Mouse (Mus musculus) forebrain, embryonic 12.5 days (tissue): Measurements from ENCODE around the gene Tead1. TPM values are rescaled to one million over a fixed set of nuclear protein-coding genes. Genes with fewer than 3 reads are reported as not detected.

Experiments used
- ATAC-seq: fragments of 200-750 bp; cut with Nextera tagmentation; 2 replicates; pipeline ENCODE4 v1.8.0; 2017; ENCODE audit warnings: moderate TSS enrichment; ENCODE audit not compliant: low FRiP score
- H3K27ac ChIP-seq: fragments of 300-500 bp; sonication (generic); 2 replicates; pipeline ENCODE4 v1.5.1; 2016; ENCODE audit warnings: mild to moderate bottlenecking
- H3K27me3 ChIP-seq: fragments of 300-500 bp; sonication (generic); 2 replicates; pipeline ENCODE4 v1.6.1; 2016; ENCODE audit warnings: mild to moderate bottlenecking
- H3K36me3 ChIP-seq: fragments of 300-500 bp; sonication (generic); replicated peaks from 2 replicates; pipeline ENCODE4 v1.6.1; 2016; ENCODE audit warnings: mild to moderate bottlenecking
- H3K4me1 ChIP-seq: fragments of 300-500 bp; sonication (generic); 2 replicates; pipeline ENCODE4 v1.6.1; 2016
- H3K4me2 ChIP-seq: fragments of 300-500 bp; sonication (generic); 2 replicates; pipeline ENCODE4 v1.6.1; 2016; ENCODE audit warnings: mild to moderate bottlenecking, moderate library complexity
- H3K4me3 ChIP-seq: fragments of 300-500 bp; sonication (generic); replicated peaks from 2 replicates; pipeline ENCODE4 v1.5.1; 2016; ENCODE audit warnings: mild to moderate bottlenecking
- H3K9ac ChIP-seq: fragments of 300-500 bp; sonication (generic); 2 replicates; pipeline ENCODE4 v1.6.1; 2016; ENCODE audit warnings: mild to moderate bottlenecking
- H3K9me3 ChIP-seq: fragments of 300-500 bp; sonication (generic); 2 replicates; pipeline ENCODE4 v1.6.1; 2016
- WGBS: fragments of 180-500 bp; shearing (Covaris S2); methylation state at CpG from one replicate; pipeline ENCODE4 v1.1.7; 2016; 5-methylcytosine and 5-hydroxymethylcytosine counted together
- polyA plus RNA-seq: library from polyadenylated mRNA; unstranded; fragments of >200 nt; fragmentation: Nextera tagmentation; extraction: Ambion mirVana; gene quantifications from 2 replicates; pipeline ENCODE4 v1.2.1, GENCODE M21; 2016

The Tead1 gene
- polyA plus RNA-seq, 1 experiment from 2014 or later, result 28.3 TPM

- H3K4me3 ChIP-seq, result no peak overlapping the region
- H3K27me3 ChIP-seq, result no peaks in the 10 kb centered on the region
- H3K9ac ChIP-seq, result no peak overlapping the region
- no peak overlapping the region for H3K27ac ChIP-seq
- ATAC-seq, result no peak
- H3K4me1 ChIP-seq, result peaks cover 58% of the 10 kb centered on the region
- H3K9me3 ChIP-seq, result no peaks in the 10 kb centered on the region
- no peak overlapping the region for H3K4me2 ChIP-seq
- no peaks in the 10 kb centered on the region for H3K36me3 ChIP-seq
- WGBS, result 93% methylated on average over 6 of the region's 6 CpGs
Measured at GRCm38 (mm10) chr7:112716701-112717100, 37.6 kb downstream of the Tead1 start.

GRCm38 (mm10) chr7:112717676-112718075 is 38.6 kb downstream of the Tead1 start:
- peaks cover 61% of the 10 kb centered on the region for H3K4me1 ChIP-seq
- no peak overlapping the region for H3K4me3 ChIP-seq
- no peaks in the 10 kb centered on the region for H3K9me3 ChIP-seq
- H3K27me3 ChIP-seq, result no peaks in the 10 kb centered on the region
- no peak overlapping the region for H3K27ac ChIP-seq
- no peak for ATAC-seq
- 58% methylated on average over 2 of the region's 2 CpGs for WGBS
- no peaks in the 10 kb centered on the region for H3K36me3 ChIP-seq
- H3K4me2 ChIP-seq, result no peak overlapping the region
- no peak overlapping the region for H3K9ac ChIP-seq

GRCm38 (mm10) chr7:112719394-112720142 is 40.5 kb downstream of the Tead1 start:
- 29% methylated on average over 11 of the region's 11 CpGs for WGBS
- Histone ChIP-seq H3K36me3 (no peaks in the 10 kb centered on the region), H3K4me2 (peak overlapping the region; percentile 48; the same call in 1 of the 2 replicates), H3K4me3 (no peak overlapping the region), H3K9ac (no peak overlapping the region), H3K27me3 (no peaks in the 10 kb centered on the region), H3K4me1 (peaks cover 55% of the 10 kb centered on the region), H3K9me3 (no peaks in the 10 kb centered on the region), H3K27ac (peak overlapping the region; percentile 69)
- no peak for ATAC-seq

DNA sequence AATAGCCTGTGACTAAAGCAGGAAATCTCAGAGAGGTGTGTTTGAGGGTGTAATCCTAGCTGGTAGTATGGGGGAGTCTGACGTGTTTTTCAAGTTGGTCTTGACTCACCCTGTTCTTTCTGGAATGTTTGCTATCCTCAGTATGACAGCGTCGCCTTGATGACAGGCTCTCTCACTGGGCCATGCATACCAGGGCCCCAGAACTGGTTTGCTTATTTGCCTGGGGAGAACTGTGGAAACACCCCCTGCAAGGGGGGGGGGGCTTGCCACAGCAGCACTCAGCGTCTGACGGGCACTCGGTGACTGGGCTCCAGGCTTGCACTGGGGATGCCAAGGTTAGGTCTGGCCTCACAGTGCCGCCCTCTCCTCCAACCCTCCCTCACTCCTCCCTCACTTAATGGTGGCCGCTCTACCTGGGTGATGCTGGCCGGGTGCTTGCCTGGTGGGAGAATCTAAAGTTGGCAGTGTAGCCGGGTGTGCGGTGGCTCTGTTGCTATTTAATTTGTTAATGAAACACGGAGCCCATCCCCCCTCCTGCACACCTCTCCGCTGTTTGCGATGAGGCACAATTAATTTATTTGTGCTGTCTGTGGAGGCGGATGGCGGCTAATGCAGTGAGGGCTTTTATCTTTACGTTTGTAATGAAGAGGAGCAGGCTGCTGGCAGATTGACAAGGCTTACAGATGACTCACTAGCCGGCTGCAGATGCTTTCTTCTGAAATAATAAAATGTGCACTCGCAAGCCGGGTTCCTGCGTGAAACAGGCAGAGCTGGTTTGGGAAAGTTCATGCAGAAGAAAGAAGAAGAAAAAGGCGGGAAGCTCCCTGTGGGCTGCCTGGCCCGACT is 41.2 kb downstream of the Tead1 start:
- Histone ChIP-seq H3K4me2 (peak overlapping the region; percentile 48), H3K27me3 (no peaks in the 10 kb centered on the region), H3K36me3 (no peaks in the 10 kb centered on the region), H3K4me3 (peak overlapping the region; percentile 13; the same call in 1 of the 2 replicates), H3K9ac (peak overlapping the region; percentile 43), H3K27ac (peak overlapping the region; percentile 69), H3K9me3 (no peaks in the 10 kb centered on the region), H3K4me1 (peaks cover 52% of the 10 kb centered on the region)
- peak; percentile 71 for ATAC-seq
- 9% methylated on average over 22 of the region's 23 CpGs for WGBS

- Histone ChIP-seq H3K27me3 (no peaks in the 10 kb centered on the region), H3K36me3 (no peaks in the 10 kb centered on the region), H3K9me3 (no peaks in the 10 kb centered on the region), H3K9ac (peak overlapping the region; percentile 43; the same call in 1 of the 2 replicates), H3K27ac (peak overlapping the region; percentile 69), H3K4me1 (peaks cover 52% of the 10 kb centered on the region), H3K4me2 (peak overlapping the region; percentile 48), H3K4me3 (no peak overlapping the region)
- 29% methylated on average over 4 of the region's 4 CpGs for WGBS
- ATAC-seq, result no peak; the same call in 1 of the 2 replicates
Measured at GRCm38 (mm10) chr7:112720989-112721337, 41.8 kb downstream of the Tead1 start.

DNA sequence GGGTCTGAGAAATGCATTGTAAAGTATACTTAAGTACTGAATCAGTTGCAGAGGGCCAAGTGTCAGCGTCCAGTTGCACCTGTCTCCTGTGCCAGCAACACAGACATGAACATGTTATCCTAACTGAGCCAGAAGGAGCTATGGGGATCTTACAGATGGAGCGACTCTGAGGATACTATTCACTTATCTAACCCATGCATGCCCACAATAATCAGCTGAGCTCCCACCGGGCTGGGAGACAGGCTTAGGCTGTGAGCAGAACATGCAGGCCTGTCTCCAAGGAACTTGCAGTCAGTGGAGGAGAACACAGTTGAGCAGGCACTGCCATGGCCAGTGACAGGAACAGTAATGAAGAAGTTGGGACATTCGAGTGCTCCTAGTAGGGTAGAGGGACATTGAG is 42.7 kb downstream of the Tead1 start:
- Histone ChIP-seq H3K4me2 (no peak overlapping the region), H3K27me3 (no peaks in the 10 kb centered on the region), H3K9me3 (no peaks in the 10 kb centered on the region), H3K4me1 (peaks cover 43% of the 10 kb centered on the region), H3K4me3 (no peak overlapping the region), H3K9ac (no peak overlapping the region), H3K36me3 (no peaks in the 10 kb centered on the region), H3K27ac (no peak overlapping the region)
- no peak for ATAC-seq
- WGBS, result 92% methylated on average over 4 of the region's 4 CpGs

GRCm38 (mm10) chr7:112728399-112728798 is 49.3 kb downstream of the Tead1 start:
- no peaks in the 10 kb centered on the region for H3K9me3 ChIP-seq
- H3K27ac ChIP-seq, result no peak overlapping the region
- WGBS, result 95% methylated on average over 2 of the region's 2 CpGs
- H3K4me1 ChIP-seq, result peaks cover 28% of the 10 kb centered on the region
- H3K4me3 ChIP-seq, result no peak overlapping the region
- no peak for ATAC-seq
- H3K27me3 ChIP-seq, result no peaks in the 10 kb centered on the region
- no peak overlapping the region for H3K4me2 ChIP-seq
- H3K9ac ChIP-seq, result no peak overlapping the region
- H3K36me3 ChIP-seq, result no peaks in the 10 kb centered on the region

GRCm38 (mm10) chr7:112730209-112730608 is 51.1 kb downstream of the Tead1 start:
- Histone ChIP-seq H3K9me3 (no peaks in the 10 kb centered on the region), H3K4me2 (no peak overlapping the region), H3K27me3 (no peaks in the 10 kb centered on the region), H3K9ac (no peak overlapping the region), H3K27ac (no peak overlapping the region), H3K4me3 (no peak overlapping the region), H3K36me3 (no peaks in the 10 kb centered on the region), H3K4me1 (peaks cover 32% of the 10 kb centered on the region)
- WGBS, result 53% methylated on average over 5 of the region's 5 CpGs
- no peak for ATAC-seq

DNA sequence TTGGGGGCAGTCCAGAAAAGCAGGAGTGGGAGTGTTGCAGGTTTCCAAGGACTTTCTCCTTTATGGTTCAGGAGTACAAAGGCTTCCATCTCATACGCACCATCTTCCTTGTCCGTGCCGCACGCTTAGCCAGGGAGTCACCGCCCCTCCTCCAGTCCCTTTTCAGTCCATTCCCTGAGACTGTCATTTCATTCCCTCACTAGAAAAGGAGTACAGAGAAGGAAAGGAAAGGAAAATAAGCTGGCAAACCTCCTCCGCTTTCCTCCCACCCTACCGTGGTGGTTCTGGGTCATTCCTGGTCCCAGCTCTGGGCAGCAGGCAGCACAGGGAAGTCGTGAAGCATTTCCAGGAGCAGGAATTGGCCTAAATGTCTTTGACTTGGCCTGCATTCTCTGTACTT is 52.5 kb downstream of the Tead1 start:
- H3K9me3 ChIP-seq, result no peaks in the 10 kb centered on the region
- peaks cover 32% of the 10 kb centered on the region for H3K4me1 ChIP-seq
- no peak overlapping the region for H3K27ac ChIP-seq
- no peak overlapping the region for H3K4me2 ChIP-seq
- no peak overlapping the region for H3K9ac ChIP-seq
- 71% methylated on average over 8 of the region's 8 CpGs for WGBS
- H3K36me3 ChIP-seq, result no peaks in the 10 kb centered on the region
- ATAC-seq, result no peak
- H3K4me3 ChIP-seq, result no peak overlapping the region
- H3K27me3 ChIP-seq, result no peaks in the 10 kb centered on the region

- Histone ChIP-seq H3K27me3 (no peaks in the 10 kb centered on the region), H3K9ac (no peak overlapping the region), H3K9me3 (no peaks in the 10 kb centered on the region), H3K4me3 (no peak overlapping the region), H3K4me2 (no peak overlapping the region), H3K4me1 (peaks cover 50% of the 10 kb centered on the region), H3K27ac (no peak overlapping the region), H3K36me3 (no peaks in the 10 kb centered on the region)
- WGBS, result 88% methylated on average over 6 of the region's 6 CpGs
- ATAC-seq, result no peak
Measured at GRCm38 (mm10) chr7:112739174-112739573, 60.1 kb downstream of the Tead1 start.

GRCm38 (mm10) chr7:112741790-112742189 is 62.7 kb downstream of the Tead1 start:
- H3K9me3 ChIP-seq, result no peaks in the 10 kb centered on the region
- H3K4me2 ChIP-seq, result no peak overlapping the region
- ATAC-seq, result peak; percentile 54
- H3K4me3 ChIP-seq, result no peak overlapping the region
- no peaks in the 10 kb centered on the region for H3K27me3 ChIP-seq
- H3K4me1 ChIP-seq, result peaks cover 69% of the 10 kb centered on the region
- 20% methylated on average over 12 of the region's 12 CpGs for WGBS
- H3K27ac ChIP-seq, result no peak overlapping the region
- no peak overlapping the region for H3K9ac ChIP-seq
- H3K36me3 ChIP-seq, result no peaks in the 10 kb centered on the region

DNA sequence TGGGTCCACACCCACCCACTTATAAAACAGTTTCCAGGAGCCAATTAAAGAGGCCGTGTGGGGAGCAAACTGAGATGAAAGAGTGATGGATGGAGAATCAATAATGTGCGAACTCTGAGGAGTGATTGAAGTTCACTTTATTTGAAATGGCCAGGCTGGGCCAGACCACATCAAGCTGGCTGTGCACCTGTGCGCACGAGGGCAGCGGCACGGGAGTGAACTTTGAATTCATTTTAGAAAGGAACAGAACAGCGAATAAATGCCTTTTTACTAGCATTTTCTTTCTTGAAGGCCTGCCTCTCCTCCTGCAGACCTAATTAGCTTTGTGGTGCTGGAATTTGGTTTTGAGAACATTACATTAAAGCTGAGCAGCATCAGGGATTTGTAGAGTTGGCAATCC is 63.9 kb downstream of the Tead1 start:
- Histone ChIP-seq H3K4me2 (no peak overlapping the region), H3K36me3 (no peaks in the 10 kb centered on the region), H3K4me1 (peaks cover 75% of the 10 kb centered on the region), H3K27me3 (no peaks in the 10 kb centered on the region), H3K27ac (peak overlapping the region; percentile 75; the same call in 1 of the 2 replicates), H3K4me3 (no peak overlapping the region), H3K9ac (no peak overlapping the region), H3K9me3 (no peaks in the 10 kb centered on the region)
- 12% methylated on average over 7 of the region's 7 CpGs for WGBS
- ATAC-seq, result no peak
